Mouse (Mus musculus) lung, postnatal 4 days (tissue): ENCODE measurements at regions not wholly inside any gene's neighbourhood (a gene's known extent, or its start where the extent isn't known, plus 50 kb on each side); places are given as distances from the start of the nearest gene placed in this dataset.

ENCODE experiments used
- DNase-seq, 2 experiments: peaks; one replicate each; pipeline ENCODE4 v3.0.0; 2021

DNA sequence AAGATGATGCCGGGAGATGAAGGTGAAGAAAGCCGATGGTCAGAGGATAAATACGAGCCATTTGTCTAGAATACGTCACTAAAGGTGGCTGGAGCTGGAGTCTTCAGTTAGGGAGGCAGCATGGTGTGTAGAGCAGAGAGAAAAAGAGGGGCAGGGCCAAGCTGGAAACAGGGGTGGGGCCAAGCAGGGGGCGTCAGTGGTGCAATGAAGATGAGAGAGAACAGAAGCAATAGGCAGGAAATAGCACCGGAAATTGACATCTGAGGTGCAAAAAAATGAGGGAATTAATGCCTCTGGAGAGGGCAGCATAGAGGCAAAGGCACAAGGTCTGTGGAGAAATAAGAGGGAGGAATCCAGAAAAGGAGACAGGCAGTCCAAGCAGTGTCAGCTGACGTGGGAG is 165.4 kb downstream of the Zfp36l2 start:
- peak in 1 of 2 experiments; percentile 17 for DNase-seq

DNA sequence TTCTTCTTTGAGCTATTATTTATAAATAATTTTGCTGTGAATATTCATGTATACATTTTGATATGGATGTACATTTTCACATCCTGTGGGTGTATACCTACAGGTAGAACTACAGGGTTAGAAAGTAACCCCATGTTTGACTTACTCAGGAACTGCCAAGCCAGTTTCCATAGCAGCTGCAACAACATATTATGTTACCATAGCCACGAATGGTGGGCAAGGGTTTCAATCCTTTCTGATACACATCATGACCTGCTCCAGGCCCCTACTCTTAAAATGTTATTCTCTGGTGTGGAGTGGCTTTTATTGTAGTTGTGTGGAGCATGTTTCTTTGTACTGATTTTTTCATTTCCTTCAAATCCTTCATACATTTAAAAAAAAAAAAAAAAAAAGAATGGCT is 168.9 kb downstream of the Zfp36l2 start:
- DNase-seq, result no peak

DNA sequence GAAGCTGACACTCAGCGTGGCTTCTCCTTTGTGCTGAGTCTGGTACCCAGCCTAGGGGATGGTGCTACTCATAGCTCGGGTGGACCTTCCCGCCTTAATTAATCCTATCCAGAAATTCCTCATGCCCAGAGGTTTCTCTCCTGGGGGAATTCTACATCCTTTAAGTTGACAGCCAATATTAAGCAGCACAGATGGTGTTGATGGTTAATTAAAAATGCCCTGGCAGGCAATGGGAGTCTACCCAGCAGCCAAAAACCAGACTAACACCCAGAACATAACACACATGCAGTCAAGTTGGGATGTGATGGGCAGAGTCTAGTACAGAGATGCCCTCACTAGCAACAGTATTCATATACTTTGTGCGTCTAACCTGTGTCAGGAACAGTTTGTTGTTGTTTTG is 169.9 kb downstream of the Zfp36l2 start:
- no peak for DNase-seq

DNA sequence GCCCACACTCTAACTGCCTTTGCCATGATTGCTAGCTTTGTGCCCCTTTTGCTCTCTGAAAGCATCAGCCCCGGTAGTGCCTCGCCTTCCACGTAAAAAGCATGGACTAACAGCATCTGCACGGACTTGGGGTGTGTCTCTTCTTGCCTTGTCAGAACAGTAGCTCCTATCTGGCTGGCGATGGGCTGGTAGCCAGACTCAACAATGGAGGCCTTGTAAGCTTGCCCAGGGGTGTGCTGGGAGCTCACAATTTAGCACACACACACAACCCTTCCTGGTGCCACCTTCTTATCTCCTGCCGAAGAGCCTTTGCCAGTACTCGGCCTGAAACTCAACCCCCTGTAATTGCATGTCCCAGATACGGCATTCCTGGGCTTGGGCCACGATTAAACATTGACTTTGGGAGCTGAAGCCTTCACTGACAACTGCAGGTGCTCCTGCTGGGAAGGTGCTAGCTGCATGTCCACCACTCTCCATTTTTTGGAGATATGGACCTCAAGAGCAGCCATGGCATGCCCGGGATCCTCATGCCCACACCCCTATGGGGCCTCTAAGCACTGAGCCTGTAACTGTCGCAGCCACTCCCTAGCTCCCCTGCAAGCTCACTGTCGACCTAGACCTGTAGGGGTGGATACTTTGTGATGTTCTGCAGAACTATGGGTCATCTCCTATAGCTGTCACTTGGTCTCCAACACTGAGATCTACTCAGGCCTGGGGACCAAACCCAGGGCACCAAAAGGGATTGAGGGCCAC is 166.7 kb upstream of the Haao start:
- DNase-seq, result peak in 1 of 2 experiments; percentile 32

DNA sequence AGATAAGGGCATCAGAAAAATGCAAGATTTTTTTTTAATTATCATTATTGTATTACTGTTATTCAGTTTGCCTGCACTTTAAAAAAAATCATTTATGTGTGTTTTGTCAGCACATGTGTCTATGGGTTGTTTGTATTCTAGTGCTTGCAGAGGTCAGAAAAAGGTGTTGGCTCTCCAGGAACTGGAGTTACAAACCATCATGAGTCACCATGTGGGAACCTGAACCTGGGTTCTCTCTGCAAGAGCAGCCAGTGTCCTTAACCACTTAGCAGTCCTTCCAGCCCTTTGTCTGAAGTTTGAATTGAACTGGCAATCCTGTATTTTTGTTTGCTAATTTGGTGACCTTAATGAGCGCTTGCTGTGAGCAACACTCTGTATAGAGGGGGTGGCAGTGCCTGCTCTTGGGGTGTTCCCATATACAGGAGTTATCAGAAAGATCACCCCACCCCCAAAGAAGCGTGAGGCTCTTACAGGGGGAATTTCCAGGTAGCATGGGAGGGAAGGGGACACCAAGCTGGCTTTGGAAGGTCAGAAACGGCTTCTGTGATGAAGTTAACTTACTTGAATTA is 162.8 kb upstream of the Haao start:
- no peak for DNase-seq

DNA sequence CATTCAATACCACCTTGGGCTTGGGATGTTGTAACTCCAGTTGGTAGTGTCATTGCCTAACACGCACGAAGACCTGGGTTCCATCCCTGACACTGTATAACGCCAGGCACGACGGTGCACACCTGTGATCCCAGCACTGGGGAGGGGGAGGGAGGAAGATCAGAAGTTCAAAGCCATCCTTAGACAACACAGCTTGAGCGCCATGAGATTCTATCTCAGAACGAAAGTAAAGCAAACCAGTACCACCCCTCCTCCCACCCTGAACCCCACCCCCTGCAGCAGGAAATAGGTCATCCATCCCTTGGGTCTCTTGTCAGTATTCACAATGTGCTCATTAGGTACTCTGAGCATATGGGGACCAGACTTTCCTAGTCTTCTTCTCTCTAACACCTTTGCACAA is 162.2 kb upstream of the Haao start:
- no peak for DNase-seq

DNA sequence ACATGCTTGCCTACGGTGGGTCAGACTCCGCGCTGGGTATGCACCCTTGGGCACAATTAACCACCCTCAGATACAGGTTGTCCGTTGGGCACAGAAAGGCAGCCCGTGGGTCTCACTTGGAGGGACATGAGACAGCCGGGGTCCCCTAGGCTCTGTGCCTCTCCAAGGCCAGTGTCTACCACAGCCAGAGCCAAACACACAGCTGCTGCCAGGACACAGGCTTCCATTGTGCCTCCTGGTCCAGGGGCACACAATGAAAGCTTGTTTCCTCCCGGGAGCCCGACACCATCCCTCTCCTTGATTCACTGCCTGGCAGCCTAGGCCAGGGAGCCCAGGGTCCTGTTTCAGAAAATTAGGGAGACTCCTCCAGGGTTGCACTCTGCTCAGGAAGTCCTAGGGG is 161.4 kb upstream of the Haao start:
- DNase-seq, result peak in 1 of 2 experiments; percentile 18

DNA sequence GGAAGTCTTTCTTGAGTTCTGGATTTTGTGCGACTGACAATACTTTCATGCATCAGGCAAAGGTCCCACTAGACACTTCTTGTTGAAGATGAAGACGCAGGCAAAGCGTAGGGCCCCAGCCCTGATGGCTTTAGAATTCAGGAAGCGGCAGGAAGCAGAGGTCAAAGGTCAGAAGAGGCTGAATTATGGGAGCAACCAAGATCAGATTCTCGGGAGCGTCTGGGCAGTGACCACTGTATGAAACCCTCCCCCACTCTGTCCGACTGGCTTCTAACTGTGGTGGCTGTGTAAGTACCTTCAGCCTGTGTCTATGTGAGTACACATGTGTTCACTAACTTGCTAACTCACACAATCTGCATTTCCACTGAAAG is 160.9 kb upstream of the Haao start:
- DNase-seq, result peak in 1 of 2 experiments; percentile 13

DNA sequence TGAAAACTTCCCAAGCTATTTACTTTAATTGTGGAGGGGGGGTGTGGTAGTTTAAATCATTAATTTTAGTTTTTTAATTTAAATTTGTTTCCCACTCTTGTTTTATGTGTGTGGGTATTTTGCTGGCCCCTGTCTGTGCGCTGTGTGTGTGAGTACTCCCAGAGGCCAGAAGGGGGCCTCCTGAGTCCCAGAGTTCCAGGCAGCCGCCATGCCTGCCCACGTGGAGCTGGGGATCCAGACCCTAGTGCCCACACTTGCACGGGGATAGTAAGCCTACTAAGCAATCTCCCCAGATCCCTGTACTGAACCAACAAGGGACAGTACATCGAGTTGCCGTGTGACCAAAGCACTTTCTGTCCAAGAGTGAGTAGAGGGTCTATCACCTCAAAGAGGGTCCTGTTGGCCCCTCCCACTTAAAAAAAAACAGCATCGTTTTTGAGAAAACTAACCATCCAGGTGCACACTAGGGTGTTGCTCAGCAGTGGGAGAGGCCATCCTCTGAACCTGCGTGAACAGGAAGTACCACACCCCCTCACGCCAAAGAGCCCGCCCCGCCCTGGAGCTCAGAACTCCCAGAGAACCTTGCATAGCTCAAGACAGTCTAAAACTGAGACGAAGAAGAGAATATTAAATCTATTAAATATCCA is 160.4 kb upstream of the Haao start:
- DNase-seq, result peak in 1 of 2 experiments; percentile 18

DNA sequence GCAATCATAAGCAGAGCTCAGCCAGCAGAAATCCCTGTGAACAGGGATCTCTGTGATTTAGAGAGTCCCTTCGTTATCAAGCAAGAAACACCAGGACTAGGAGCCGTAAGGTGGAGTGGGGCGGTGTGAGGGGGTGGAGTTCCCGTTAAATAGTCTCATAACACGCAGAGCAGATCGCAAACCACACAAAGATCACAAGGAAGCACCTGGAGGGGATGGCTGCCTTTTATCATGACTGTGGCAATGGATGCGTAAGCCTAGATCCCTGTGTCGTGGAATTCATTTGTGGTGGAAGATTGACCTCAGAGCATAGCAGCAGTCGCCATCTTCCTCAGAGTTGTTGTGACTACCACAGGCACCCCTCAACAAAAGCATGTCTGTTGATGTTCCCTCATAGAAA is 159.0 kb upstream of the Haao start:
- no peak for DNase-seq

DNA sequence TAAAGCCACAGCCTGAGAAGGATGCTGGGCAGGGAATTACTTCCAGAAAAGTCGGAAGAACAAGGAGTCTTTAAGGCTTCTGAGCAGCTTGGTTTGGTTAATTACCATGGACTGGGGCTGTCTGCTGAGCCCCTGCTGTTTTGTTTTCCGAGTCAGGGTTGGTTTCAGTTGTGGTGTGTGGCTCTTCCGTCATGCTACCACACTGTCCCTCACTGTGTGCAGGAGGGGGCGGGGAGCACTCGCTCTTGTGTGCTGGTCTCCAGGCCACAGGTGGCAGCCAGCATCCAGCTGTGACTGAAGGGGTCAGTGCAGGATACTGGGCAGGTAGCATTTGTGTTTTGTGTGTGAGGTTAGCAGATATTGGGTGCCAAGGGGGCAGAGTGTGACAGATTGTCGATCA is 156.5 kb upstream of the Haao start:
- DNase-seq, result no peak

DNA sequence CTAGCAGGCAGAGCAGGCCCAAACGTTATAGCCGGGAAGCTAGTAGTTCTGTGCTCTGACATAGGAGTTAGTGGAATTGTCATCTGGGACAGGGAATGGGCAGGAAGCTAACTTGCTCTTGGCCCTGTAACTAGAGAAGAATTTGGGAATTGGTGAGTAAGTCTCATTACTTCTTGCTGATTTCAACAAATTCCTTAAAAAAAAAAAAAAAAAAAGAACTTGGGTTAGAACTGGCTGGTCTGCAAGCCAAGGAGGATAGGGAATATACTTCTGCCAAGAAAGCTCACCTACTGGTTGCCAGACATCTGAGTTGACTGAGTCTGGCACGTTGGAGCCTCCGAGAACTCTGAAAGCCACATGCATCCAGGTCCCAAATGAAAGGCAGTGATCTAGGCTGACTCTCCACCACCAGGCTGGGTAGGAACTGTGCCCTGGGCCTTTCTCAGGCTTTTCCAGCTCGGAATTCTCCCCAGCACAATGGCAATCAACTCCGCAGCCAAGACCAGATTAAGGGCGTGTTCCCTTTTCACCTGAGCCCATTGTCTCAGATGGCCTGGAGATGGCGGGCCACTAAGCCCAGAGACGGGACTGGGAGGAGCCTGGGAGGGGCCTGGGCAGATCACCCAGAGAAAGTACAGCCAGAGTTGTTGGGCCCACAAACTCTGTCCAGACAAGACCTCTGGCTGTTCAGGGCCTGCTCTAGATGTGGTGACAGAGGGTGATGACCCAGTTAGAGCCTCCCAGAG is 155.9 kb upstream of the Haao start:
- DNase-seq, result no peak

DNA sequence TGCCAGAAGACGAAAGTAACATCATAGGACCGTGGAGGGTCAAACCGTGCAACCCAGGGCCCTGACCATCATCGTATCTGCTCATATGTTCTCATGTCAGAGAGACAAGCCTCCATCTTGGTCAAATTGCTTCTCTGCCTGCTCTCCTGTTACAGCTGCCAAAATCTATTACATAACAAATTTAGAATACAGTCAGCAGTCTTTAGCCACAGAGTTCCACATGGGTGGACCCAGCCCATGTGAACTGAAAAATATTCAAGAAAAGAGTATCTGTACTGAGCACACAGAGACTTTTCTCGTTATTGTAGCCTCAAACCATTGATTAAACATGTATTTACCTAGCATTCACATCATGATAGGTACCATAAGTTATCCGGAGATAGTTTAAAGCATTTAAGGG is 155.2 kb upstream of the Haao start:
- DNase-seq, result no peak

DNA sequence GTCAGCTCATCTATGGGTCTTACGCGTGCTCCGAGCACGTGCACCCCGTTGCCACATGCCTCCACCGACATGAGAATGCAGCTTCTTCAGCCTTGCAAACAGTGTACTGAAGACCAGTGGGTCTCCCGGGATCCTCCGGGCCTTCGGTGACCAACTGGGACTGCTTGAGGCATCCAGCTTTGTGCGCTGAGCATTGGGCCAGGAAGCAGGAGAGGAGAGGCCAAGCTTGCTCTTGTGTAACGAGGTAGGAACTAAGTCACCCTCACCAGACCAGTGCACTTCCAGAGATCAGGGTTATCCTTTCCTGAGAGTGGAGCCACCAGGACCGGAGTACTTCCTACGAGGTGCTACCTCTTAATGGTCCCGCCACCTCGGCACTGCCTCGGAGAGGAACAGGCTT is 154.6 kb upstream of the Haao start:
- DNase-seq, result no peak

DNA sequence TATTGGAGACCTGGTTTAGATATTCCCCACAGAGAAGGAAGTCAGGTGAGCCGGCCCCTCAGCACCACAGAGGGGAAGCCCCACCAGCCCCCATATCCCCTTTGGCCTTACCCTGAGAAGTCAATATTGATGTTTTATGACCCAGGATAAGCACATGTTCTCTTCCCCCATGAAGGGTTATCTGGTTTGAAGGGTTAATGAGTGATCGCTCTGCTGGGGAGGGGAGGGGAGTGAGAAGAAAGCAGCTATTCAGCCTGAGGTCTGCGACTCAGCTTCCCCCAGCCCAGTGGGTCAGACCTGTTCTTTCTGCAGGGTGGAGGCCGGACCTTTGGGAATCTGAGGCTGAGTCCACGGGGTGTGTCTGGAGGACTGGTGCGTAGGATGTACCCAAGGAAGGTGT is 152.4 kb upstream of the Haao start:
- no peak for DNase-seq

DNA sequence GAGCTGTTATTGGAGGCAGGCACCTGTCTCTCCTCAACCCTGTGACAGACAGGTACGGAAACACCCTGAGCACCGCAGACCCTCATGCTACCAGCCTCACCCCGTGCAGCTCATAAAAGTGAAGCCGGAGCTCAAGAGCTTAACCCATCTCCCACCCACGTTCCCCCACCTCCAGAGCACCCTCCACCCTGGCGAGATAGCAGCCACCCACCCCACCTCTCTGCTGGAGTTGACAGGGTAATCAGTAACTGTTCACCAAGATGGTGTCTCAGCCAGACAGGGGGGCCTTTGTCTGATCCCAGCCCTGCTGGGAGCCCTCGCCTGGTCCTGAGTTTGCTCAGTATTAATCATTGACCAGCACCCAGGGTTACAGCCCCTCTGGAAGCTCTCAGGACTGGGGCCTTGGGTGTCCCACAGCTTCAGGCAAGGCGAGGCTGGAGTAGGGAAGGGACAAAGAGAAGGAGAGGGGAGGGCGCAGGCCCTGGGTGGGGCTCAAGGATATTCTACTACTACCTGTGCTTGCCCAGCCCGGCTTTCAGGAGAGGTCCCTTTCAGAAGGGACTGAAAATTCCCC is 151.3 kb upstream of the Haao start:
- peak in 1 of 2 experiments; percentile 46 for DNase-seq

DNA sequence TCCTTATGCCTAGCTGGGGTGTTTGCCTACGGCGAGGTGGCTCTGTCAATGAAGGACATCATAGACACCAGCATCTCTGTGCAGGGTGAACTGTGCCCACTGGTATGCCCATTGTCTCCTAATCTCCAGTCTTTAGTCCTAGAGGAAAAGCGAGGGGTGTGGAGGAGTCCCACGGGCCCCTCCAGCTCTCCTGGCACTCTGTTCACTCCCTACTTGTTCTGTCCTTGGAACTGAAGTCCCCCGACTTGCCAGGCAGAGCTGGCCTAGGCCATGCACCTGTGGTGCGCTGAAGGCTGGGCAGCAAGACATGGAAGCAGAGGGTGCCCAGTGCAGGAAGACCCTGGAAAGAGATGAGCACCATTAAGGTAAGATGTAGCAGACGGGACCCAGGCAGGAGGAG is 150.6 kb upstream of the Haao start:
- DNase-seq, result peak in 1 of 2 experiments; percentile 30

DNA sequence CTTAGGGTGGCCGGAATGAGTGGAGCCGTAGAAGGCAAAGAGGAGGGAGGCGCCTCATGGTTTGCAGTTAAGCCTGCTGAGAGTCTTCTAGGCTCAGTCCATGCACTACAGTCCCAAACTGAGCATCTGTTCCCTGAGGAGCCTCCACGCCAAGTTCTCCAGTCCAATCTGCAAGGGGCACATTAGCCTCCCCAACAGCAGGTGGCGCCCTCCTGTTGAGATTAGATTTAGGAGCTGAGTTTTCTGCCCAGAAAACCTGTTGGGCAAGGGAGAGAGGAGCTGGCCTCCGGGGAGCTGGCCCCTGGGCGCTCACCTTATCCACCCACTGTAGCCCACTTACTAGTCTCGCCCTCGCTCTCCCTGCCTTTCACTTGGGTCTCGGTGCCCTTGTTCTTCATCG is 150.0 kb upstream of the Haao start:
- DNase-seq, result peak; percentile 76 to 87

DNA sequence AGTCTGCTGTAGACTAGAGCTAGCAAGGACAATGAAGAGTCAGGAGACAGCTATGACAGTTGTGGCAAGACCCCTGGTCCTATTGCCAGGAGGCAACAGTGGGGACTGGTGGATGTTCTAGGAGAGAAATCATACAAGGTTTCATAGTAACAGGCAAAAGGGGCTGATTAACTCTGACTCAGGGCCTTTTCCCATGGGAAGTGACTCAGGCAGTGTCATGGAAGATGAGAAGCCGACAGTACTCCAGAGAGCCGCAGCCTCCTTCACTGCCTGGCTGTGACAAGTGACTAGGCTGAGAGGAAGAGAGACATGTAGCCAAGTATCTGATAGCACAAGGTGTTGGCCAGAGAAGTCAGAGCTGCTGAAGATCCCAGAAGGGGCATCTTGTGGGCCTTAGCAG is 145.3 kb upstream of the Haao start:
- no peak for DNase-seq

DNA sequence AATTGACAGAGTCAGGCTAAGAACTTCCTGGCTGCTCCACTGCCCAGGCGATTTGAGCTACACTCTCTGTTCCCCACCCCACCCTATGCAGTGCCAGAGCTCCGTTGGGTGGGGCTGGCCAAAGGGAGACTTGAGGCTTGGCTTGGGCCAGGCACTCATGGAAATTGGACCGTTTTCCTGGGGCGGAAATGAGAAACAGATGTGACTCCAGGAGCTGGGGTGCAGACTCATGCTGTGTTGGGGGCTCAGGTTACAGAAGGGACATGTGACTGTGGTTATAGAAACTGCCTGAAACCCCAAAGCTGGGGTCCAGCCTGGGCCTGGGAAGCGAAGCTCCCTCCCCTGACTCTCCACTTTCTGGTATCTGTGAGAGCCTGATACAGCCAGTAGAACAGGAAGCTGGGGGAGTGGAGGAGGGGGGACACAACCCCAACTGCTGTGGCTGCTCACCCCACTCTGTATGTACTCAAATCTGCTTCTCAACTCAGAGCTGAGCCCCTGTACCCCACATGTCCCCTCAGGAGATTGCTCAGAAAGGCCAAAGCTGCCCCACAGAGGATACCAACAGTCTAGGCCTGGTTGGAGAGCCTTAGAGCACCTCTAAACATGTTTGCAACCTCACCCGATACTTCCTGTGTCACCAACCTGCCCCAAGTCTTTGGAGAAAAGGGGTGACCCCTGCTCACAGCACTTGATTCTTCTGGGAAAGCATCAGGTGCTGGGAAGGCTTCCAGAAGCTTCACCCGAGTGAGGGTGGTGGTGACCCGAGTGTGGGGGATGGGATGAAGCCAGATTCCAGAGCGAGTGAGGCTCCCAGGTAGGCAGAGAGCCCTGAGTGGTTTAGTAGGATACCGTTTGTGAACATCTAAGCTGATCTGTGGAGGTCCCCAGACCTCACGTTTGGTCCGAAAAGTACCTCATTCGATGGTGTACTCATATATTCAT is 142.9 kb upstream of the Haao start:
- DNase-seq, result peak; percentile 82 to 89

DNA sequence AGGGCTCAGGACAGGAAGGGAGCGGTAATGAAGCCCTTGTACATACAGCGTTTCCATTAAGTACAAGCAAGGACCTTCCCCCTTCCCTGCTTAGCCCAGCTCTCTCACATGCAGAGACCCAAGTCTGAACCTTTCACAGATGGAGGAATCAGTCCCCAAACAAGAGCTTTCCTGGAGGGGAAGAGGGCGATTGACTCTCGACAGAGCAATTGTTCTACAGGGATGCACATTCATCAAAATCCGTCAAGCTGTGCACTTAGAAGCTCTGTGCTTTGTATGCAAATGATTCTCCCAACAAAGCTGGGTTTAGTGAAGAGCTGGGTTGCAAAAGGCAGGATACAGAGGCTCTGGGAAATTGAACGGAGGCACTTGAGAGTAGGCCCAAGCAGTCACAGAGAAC is 141.1 kb upstream of the Haao start:
- DNase-seq, result no peak

DNA sequence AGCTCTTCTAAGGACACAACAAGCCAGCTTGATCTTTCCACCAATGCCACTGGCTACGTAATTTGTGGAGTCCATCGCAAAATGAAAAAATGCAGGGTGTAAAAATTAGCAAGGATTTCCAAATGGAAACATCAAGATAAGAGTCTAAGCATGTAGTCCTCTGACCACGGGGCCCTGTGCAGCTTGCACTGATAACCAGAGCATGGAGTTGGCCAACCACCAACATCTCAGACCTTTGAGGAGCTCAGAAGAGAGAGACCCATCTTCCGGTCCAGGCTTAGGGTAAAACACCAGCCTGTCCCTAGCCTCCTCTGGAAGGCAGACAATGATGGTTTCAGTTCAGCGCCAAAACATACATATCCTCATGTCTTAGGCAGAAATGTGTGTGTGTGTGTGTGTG is 140.4 kb upstream of the Haao start:
- DNase-seq, result no peak
